Mouse (Mus musculus): Measurements from ENCODE around the gene Acvr1c.

The Acvr1c gene

DNA sequence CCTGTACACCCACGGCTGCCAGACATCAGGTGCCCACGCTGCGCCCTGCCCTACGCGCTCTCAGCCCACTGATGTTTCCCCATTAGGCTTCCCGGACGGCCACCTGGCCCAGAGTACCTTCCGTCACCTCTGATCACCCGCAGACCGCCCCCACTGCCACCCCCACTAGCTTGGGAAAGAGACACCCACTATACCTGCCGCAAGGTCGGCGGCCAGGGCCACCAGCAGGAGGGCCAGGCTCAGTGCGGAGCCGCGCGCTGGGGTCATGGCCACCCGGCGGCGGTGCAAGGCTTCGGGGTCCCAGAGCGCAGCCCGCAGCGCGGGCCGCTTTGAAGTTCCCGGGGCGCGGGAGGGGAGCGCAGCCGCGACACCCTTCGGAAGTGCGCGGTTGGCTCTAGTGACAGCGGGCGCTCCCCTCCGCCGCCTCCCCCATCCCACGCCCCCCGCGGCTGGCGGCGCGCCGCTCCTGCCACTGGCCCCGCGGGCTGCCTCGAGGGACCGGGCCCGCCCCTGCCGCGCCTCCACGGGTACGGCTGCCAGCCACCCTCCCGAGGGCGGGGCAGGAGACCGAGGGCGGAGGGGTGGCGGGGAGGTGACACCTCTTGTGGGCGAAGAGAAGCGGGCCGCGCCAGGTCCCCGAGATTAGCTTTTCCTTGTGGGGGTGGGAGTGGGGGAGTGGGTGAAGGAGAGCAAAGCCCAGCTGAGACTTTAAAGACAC is at the start of gene Acvr1c:
Gene Acvr1c (minus strand): TSS at position 482 of the 718 bp plus-strand sequence.
- DNase-seq = peak; percentile 46

DNA sequence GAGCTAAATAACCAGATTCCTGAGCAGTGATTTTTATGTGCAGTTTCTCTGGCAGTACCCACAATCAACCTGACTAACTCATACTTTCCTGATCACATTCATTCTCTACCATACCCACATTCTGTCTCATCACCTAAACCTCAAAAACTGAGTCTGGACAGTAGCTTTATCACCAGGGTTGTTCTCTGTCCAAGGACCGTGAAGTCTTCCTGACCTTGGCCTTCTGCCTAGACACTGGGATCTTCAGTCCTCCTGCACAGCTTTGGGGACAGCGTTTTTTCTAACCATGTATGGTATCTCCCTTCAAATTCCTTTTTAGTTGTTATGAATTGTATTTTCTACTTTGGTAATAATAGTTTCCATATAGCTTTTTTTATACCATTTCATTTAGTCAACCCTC is 45.8 kb upstream of the Acvr1c start:
- no peak for DNase-seq

DNA sequence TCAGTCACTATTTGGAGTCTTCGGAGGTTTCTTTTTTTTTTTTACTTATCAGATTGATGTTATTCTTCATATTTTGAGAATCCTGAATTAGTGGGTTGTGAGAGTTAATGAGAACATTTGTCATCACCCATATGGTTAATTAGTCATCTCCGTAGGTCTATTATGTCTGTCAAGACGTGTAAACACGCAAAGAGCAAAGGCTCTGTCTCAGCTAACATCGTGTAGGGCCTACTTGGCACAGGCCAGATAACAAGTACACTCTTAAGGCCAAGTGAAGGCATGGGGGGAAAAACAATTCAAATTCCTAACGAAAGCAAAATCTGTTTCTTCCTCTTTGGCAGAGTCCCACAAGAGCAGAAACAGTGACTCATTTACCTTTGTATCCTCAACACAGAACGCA is 30.9 kb upstream of the Acvr1c start:
- no peak for DNase-seq

DNA sequence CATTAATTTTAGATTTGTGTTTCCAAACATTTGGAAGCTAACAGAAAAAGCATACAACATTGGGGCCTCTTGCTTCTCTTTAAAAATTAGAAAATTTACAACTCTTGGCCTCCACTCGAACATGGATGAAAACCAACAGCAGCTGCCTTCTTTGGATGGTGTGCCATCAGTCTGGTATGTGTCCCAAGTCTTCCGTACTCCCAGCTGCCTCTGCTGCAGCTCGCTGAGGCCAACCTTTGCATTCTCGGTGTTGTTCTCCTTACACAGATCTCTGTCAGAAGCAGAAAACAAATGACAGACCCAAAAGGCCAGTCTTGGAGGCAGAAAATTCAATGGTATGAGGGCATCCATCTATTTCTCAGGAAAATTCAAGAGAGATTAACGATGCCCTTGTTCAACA is 22.3 kb upstream of the Acvr1c start:
- DNase-seq = no peak

DNA sequence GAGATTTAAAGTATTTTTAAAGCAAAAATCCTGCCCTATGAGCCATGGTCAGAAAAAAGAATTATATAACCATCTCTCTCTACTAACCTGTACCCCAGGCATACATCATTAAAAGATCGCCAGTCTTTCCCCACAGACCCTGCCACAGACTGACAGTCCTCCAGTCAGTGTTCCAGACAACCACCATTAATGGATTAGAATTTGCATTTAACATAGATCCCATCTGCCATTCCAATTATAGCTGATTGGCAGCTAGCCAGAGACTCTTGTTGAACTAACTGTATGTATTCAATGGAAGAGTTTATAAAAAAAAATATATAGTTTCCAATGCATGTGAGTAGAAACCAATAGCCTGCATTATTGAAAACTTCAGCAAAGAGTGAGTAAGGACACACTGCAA is 21.8 kb upstream of the Acvr1c start:
- no peak for DNase-seq

DNA sequence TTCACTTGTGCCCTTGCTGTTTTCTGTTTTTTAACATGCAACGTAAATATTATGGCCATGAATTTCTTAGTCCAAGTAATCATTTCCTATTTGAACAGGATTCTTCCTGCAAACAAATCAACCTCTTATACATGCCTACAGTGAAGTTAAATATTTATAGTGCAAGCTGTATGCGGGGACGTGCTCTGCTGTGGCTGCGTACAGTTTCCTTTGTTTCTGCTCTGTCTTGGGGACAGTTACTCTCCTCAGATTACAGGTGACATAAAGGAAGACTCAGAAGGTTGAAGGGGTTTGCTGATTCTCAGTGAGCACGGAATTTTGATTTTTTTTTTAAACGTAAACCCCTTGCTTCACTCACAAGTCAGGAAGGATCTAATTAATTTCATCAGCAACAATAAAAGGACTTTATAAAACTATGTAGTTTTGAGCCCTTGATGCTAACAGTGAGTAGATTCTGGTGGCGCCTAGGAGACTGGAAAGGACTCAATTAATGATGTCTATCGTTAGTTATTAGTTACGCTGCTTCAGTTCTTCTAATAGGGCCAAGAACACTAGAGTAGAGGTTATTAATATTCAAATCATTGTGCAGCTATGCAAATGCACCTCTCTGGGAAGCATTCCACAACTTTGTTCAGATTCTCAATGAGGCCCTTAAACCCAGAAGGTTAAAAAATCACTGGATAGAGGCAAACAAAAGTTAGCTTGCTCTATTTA is 19.9 kb upstream of the Acvr1c start:
- DNase-seq = no peak

DNA sequence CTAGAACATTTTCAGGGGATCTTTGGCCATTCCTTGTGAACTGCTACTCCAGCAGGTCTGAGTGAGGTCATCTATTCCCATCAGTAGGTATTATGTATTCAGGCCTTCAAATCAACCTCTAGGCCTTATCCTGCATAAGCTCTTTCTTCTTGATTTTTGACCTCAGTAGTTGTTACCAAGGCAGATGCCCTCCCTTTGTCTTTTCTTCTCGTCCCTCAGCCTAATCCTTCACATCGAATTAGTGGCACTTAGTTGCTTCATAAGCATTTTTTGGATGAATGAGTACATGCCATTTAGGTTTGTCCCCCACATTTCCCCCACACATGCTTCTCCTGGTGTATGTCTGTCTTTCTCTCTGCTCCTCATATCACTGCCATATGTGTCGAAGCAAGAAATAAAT is 8.5 kb upstream of the Acvr1c start:
- no peak for DNase-seq

DNA sequence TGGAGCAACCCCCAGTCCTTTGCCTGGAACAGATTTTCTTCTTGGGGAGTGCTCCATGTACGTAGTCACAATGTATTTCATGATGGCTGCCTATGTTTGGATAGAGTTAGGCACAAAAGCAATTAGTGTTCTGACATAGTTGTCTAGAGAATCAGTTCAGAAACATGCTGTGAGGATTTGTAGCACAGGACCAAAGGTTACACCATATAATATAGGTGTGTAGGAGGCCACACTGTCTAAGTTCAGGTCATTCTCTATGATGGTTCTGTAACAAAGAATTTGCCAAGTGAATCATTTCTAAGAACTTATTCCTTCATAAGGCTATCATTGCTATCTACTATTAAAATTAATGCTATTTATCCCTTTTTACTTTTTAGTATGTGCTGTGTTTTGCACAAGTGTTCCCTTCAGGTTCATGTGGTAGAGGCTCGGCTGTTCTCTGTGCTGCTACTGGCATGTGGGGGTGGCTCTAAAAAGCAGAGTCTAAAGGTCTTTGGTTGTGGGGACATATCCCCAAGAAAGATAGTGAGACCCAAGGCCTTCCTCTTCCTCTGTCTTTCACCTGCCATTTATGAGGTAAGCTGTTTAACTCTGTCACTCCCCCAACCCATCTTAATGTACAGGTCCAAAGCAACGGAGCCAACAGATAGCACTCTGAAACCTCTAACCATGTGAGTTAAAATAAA is 3.8 kb upstream of the Acvr1c start:
- DNase-seq = no peak

DNA sequence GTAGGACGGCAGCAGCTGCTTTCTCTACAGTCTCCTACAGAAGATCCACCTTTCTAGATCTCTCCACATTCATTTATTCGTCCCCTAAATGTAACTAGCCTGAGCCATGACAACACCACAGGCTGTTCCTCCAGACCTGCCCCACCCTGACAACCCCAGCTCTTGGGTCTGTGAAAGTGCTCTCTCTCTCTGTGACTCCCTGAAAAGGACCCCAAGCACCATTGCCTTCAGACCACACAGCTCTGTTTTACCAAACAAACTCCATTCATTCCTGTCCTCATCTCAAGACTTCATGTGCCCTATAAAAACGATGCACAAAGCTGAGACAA is 401 bp upstream of the Acvr1c start:
- no peak for DNase-seq

DNA sequence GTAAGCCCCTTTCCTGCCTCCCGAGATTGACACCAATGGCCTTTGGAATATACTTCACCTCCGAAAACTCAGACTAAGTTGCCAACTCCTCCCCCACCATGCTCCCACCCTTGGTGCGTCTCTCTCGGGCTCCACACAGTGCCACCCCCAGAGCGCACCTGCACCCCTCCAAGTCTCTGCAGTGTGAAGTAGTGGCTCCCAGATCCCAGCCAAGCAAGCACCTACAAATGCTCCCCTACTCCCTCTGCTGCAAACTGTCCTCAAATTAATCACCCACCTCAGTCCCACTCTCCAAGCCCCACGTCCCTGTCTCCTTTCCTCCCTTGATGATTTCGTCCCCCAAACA is 654 bp downstream of the Acvr1c start:
- DNase-seq = peak; percentile 8

DNA sequence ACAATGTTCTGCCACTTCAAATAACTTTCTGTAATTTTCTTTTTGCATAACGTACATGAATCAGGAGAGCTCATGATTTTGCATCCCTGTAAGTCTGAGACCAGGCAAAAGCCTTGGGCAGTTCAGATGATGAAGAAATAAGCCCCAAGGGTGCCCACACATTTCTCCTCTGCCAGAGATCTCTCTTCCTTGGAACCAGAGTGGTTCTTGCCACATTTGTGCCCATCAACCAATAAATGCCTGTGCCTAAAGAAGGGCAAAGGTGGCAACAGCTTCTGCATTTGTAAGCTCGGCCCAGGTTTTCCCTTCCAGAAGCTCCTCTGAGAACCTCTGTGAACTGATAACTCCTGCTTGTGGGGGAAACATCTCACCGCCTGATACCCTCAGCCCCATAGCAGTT is 3.3 kb downstream of the Acvr1c start:
- no peak for DNase-seq

DNA sequence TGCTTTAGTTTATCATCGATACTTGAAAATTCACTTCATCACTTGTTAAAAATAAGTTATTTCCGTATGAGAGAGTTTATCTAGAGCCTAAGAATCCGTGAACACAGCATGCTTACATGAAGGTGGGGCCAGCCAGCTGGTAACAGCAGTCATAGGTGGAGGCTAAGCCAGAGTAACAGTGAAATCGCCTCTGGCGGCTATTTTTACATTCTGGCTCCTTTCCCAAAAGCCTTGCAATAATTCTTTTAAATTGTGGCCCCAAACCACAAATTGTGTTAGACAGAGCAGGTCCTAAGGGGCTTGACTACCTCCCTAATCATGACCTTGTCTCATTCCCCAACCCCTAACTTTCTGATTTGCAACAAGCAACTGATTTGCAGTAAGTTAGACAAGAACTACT is 4.8 kb downstream of the Acvr1c start:
- DNase-seq = no peak

DNA sequence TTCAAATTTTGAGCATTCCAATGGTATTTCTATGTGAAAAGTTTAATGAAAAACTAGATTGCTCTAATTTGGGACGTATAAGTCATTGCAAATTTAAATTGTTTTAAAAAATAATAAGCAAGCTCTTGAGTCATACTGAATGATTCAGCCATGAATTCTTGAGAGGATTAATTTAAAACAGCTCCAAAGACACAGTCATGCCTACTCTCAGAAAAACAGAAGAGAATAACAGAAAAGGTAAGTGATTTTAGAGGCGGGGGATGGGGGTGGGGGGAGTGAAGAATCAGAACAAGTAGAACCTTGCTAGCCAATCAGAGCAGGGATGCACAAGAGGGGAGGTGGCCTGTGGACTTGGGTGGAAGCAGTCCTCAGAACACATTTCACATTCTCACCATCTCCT is 7.0 kb downstream of the Acvr1c start:
- DNase-seq = no peak

DNA sequence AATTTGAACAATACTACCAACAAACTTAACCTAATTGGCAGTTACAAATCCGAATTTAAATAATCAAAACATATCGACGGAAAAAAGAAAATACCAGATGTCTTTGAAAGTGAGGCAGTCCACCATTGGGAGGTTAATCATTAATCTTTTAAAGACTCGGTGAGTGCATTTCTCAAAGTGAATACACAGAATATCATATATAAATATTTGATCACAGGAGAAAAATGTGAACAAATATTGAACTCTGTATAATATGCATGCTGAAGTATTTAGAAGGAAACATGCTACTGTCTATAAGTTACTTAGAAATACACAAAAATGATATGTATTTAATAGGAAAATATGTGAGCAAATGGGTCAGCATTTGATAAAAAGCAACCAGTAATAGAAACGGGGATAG is 21.0 kb downstream of the Acvr1c start:
- DNase-seq = no peak

DNA sequence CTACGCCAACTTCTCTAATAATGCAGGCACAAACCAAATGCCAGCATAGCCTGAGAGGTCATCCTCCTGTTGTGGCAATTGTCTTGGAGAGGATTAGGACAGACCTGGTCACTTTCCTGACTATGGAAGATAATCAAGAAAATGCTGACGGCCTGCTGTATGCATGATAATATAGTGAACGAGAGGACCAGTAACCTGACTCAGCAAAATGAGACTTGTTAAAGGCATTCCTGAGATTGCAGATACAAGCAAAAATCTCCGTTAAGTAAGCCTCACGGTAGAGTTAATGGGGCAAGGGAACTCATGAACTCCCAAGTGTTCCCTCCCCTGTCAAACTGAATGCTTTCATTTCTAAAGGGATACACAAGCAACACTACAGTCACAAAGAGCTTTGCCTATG is 28.1 kb downstream of the Acvr1c start:
- DNase-seq = no peak

DNA sequence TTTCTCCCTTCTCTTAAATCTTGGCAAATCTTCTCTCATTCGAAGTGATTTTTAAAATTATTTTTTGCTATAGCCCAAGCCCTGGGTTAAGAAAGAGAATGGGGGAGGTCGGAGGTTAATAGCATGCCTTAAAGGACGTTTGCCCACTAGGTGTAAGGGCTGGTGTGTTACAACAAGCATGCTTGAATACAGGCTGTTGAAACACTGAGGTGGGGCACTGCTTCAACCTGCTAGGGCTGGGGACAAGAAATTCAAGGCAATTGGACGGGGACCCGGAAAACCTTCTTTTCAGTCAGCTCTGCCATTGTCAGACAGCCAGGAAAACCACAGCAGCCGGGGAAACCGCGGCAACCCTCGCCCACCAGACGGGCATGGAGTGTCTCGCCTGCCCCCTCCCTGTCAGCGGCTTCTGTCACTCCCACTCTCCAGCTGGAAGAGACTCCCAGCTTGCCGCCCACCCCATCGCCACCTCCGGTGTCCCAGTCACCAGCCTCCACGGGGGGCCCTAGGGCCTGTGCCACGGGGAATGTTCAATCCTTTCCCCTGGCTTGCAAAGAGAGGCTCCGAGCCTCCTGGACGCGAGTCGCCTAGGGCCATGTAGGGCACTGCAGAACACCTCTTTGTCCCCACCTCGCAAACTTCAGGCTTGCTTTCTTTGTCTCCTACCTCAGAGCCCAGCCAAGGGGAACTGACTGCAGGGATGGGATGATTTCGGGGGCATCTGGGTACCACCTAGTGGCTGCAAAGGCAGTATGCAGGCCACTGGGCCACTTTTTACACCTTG is 33.4 kb downstream of the Acvr1c start:
- DNase-seq = peak; percentile 48

DNA sequence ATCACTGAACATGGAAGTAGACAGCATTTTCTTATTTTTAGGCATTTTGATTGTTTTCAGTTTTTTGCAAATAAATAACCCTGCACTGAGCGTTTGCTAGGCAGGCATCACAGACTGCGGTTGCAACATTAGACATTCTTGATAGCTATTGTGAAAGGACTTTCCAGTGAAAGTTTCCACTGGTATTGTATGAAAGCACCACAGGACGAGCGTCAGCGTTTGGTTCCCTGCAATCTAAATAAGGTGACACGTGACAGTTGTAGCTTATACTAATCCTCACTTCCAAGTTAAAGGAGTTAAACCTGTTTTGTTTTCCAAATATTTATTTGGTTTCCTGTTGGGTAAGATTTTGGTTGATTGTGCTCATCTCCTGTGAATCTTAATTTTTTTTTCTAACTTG is 34.4 kb downstream of the Acvr1c start:
- no peak for DNase-seq

DNA sequence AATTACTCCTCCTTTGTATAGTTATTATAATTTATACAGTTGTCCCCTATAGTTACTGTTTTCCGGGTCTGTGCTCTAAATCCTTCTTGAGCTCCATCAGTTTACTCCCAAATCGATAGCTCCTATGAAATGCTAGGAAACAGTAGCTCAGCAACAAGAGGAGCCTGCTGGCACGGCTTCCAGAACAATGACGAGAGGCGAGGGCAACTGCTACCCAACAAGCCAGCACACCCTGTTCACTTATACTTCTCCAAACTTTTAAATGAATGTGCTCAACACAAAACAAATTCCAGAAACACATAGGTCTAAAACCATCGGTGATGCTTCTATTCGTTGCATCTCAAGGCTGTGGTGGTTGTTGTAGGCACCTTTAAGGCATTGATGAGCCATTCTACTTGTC is 41.5 kb downstream of the Acvr1c start:
- DNase-seq = no peak

DNA sequence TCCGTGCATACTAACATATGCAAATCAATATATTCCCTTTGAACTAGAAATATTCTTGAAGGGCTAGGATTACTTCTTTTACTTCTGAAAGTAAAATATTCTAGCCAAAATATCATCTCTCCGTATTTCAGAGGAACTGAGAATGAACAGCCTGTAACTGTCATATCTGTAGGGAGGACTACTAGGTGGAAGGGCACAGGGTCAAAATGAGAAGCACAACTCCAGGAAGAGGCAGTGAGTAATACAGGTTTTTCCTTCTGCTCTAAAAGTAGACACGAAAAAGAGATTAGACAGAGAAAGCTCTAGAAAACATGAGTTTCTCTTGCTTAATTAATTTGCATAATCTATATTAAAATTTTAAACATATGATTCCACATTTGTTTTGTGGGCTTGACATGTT is 48.0 kb downstream of the Acvr1c start:
- DNase-seq = no peak

DNA sequence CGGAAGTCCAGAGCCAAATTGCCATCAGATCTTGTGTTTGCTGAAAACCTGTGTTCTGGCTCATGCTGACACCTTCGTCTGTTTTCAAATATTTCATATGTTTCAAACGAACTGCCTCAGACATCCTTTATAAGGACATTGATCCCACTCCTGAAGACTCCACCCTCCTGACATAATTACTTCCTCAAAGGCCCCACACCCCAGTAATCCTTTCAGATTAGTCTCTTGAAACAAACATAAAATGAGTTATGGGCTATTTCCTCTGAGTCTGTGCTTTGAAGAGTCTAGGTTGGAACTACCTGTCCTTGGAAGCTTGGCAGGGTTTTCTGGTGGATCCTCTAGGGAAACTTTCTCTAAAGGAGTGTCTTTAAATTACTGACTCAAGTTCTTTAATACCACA is 53.2 kb downstream of the Acvr1c start:
- no peak for DNase-seq

DNA sequence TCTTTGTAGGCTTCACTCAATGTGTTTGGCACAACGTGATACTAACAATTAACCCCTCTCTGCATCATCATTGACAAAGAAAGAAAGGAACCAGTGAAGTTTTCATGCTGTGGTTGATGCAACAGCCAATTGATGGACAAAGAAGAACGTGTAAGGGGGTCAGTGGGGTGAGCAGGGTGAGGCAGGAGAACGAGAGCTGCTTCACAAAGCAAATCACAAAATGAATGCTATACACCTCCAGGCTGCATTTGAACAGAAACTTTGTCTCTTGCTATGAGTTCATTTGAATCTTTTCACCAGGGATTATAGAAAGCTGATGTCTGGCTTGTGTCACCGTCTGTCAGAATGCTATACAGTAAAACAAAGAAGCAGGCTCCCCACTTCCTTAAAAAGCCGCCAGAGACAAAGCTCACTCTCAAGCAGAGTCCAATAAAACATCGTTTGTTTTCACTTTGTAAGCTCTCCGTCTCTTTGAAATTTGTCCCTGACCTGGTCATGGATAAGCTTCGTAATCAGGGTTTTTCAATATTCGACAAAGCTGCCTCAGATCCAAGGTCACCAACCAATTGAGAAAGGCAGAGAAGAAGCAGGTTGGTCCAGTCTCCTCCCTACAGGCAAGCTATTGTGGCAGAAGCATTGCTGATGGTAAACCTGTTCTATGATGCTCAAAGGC is 67.8 kb downstream of the Acvr1c start:
- DNase-seq = no peak

DNA sequence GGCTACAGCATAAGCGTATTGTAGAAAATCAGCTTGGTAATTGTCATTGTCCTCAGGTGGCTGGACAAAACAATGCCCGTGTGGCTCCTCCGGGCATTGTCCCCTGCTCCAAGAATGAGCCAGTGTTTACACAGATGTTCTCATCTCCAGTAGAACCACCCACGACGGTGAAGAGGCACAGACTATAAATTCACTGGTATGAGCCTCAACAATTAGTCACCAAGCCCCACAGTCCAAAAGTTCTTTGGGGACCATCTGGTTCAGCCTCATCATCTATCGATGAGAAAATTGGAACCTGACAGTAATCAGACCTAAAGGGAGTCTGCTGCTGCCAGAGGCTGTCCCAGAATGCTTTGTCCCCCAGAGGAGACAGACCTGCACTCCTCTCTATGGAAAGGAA is 68.4 kb downstream of the Acvr1c start:
- no peak for DNase-seq

DNA sequence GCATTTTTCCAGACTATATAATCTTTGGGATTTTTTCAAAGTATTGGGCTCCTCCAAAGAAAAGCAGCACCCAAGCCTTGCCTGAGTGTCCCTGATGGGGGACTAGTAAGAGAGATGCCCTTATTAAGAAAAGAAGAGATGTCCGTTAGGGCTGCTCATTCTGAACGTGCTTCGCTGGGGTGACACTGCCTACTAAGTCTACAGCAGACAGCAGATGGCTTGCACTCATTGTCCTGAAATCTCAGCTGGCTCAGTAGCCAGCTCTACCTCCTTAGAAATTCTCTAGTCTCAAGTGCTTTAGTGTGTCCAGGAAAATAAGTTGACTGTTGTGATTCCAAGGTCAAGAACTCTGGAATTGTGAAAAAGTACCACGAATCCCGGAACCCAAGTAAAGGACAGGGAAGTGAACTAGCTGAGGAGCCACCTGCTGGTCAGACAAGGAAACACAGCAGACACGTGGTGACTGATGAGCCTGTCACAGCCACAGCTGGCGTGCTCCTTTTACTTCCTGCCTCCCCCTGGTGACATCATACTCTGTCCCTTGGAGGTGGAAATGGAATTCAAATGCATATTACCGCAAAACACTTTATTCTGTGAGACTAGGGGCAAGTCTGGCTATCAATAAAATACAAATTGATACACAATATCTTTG is 75.3 kb downstream of the Acvr1c start:
- peak; percentile 19 for DNase-seq
